18 mouse cellular contexts compared by ENCODE assay signal in the genomic region with DNA sequence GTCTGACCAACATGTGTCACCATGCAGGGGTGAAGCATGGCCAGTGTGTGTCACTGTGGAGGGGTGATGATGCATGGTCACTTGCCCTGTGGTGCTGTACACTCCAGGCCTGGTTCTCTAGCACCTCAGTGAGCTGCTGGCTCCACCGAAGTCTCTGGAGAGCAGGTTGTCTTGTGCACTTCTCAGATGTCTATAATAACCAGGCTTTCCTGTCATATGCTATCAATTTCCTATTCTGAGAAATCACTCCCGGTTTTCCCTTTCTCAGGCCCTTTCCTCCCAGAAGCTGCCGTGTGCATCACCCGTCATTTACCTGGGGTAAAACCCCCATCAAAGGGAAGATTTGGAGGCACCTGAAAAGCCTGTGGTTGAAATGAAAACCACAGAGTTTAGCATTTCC.
DNase-seq lines count a peak whose midpoint lies in the region; ATAC-seq lines count a peak whose summit lies in the region.
"Had no signal": no experiment of that assay in that cellular context is flagged by ENCODE, and none has a peak within 500 bp of the region (broad histone marks: within the 10 kb centered on the region; RNA-seq: fewer than 3 reads in every experiment).

No protein-coding gene starts in this region.

- ATAC-seq in megakaryocyte, adult 5-6 weeks (ENCODE audit: poor library complexity, severe bottlenecking), result peak; percentile 27; the same call in 1 of the 2 replicates
- ATAC-seq: forebrain, embryonic 14.5 days; forebrain, postnatal 0 days; Patski had no signal

- peak; percentile 36 for DNase-seq in 3134 (ENCODE audit: extremely low read depth, insufficient read length, low spot score)
- peak; percentile 44 for DNase-seq in 416B (ENCODE audit: low read depth)
- no peak for DNase-seq in layer of hippocampus, adult 18-20 months (ENCODE audit: low spot score in 2 of 2)
- no peak for DNase-seq in urinary bladder, adult 2 months (ENCODE audit: low spot score)
- no peak for DNase-seq in thymus, postnatal 36 days
- DNase-seq: adrenal gland, postnatal 10 days; adrenal gland, postnatal 36 days; B cell, adult 2 months; cerebellum, adult 18-20 months; cerebellum, adult 9-10 months; cerebellum, postnatal 14 days; forebrain, postnatal 0 days; gastrocnemius, adult 2 months; gastrocnemius, postnatal 14 days; heart, adult 2 months had no signal

Comparison
In these comparisons a context has a peak if more than half of its experiments do, and no peak if none do; other contexts are left out.
1. DNase-seq: peak in 3134 (single experiment) and 416B (single experiment); none in layer of hippocampus, adult 18-20 months (0 of 2), urinary bladder, adult 2 months (single experiment) and thymus, postnatal 36 days (0 of 2).